8 mouse cellular contexts compared by ENCODE assay signal in genomic region chr11:115419531-115420237, GRCm38 (mm10). TPM values are rescaled to one million over a fixed set of nuclear protein-coding genes. Genes with fewer than 3 reads are reported as not detected.
DNase-seq lines count a peak whose midpoint lies in the region; ATAC-seq and TF ChIP-seq lines count a peak whose summit lies in the region.

Gene Atp5h, minus strand, starts transcription at chr11:115419962.
Gene Kctd2, plus strand, starts transcription at chr11:115420128.

- H3K4me1 ChIP-seq in MEL (ENCODE audit: control insufficient read depth in 1 of 2, insufficient read depth in 2 of 2, low read length in 2 of 2): peaks cover 0 to 18% of the 10 kb centered on the region in 2 experiments; a peak in 3 of 4 replicates
- peaks cover 4% of the 10 kb centered on the region; the same call in 1 of the 2 replicates for H3K4me1 ChIP-seq in cerebellum, adult 2 months (ENCODE audit: control insufficient read depth, insufficient read depth, low read length)
- peaks cover 18% of the 10 kb centered on the region for H3K4me1 ChIP-seq in lung, embryonic 16.5 days (replicated peaks; ENCODE audit: control insufficient read depth, insufficient read depth, low read length)

- peak within 1 kb of the TSS; percentile 90 for H3K9ac ChIP-seq in MEL (ENCODE audit: control insufficient read depth, low read depth, low read length, poor library complexity, severe bottlenecking)
- peak within 1 kb of the TSS; percentile 96 for H3K9ac ChIP-seq in lung, embryonic 16.5 days (ENCODE audit: low read length)

- H3K9me3 ChIP-seq in MEL (replicated peaks; ENCODE audit: insufficient read depth, low read length): no peaks in the 10 kb centered on the region
- no peaks in the 10 kb centered on the region for H3K9me3 ChIP-seq in lung, embryonic 16.5 days (ENCODE audit: control insufficient read depth, low read length)

- peaks cover 30% of the 10 kb centered on the region for H3K79me2 ChIP-seq in MEL (ENCODE audit: control insufficient read depth, insufficient read depth, low read length, poor library complexity)

- no peaks in the 10 kb centered on the region for H3K27me3 ChIP-seq in MEL (ENCODE audit: control insufficient read depth in 1 of 2, insufficient read depth in 2 of 2, low read length in 2 of 2)
- H3K27me3 ChIP-seq in cerebellum, adult 2 months (ENCODE audit: control insufficient read depth, insufficient read depth, low read length): no peaks in the 10 kb centered on the region
- no peaks in the 10 kb centered on the region for H3K27me3 ChIP-seq in lung, embryonic 16.5 days (ENCODE audit: control insufficient read depth, insufficient read depth, low read depth, low read length)

- H3K36me3 ChIP-seq in MEL (ENCODE audit: control insufficient read depth in 1 of 2, insufficient read depth in 2 of 2, low read length in 2 of 2): peaks cover 0 to 23% of the 10 kb centered on the region in 2 experiments; a peak in 2 of 4 replicates
- H3K36me3 ChIP-seq in lung, embryonic 16.5 days (ENCODE audit: control insufficient read depth, insufficient read depth, low read length): peaks cover 17% of the 10 kb centered on the region

- DNase-seq in MEL (ENCODE audit: low read depth, low spot score): peak; percentile 99
- DNase-seq in cerebellum, adult 2 months: peak; percentile 95 to 98
- peak; percentile 98 for DNase-seq in forelimb bud, embryonic 11.5 days (ENCODE audit: low read depth, low spot score)
- DNase-seq in layer of hippocampus, adult 9-10 months (ENCODE audit: low spot score): peak; percentile 82
- DNase-seq in ovary, postnatal 10 days (ENCODE audit: low spot score): peak; percentile 80
- DNase-seq in thymus, postnatal 10 days (ENCODE audit: low spot score in 2 of 2): peak; percentile 92

- no peak for TF ChIP-seq EP300 in MEL (IDR thresholded peaks at IDR 0.05; ENCODE audit: low read depth in 1 of 2, low read length in 2 of 2)

- peak within 1 kb of the TSS; percentile 95 to 97 for H3K4me3 ChIP-seq in MEL (ENCODE audit: control insufficient read depth in 1 of 2, insufficient read depth in 1 of 2, low read depth in 2 of 2, low read length in 2 of 2)
- H3K4me3 ChIP-seq in cerebellum, adult 2 months (replicated peaks; ENCODE audit: insufficient read depth, low read depth, low read length): peak within 1 kb of the TSS; percentile 91
- H3K4me3 ChIP-seq in lung, embryonic 16.5 days (ENCODE audit: low read length): peak within 1 kb of the TSS; percentile 88

- peak; percentile 96 to 98 for TF ChIP-seq POLR2A in MEL (IDR thresholded peaks at IDR 0.05; ENCODE audit: control insufficient read depth in 1 of 2, insufficient read depth in 1 of 2, low read depth in 1 of 2, low read length in 2 of 2, poor library complexity in 1 of 2)
- peak; percentile 90 for TF ChIP-seq POLR2A in cerebellum, adult 2 months (IDR thresholded peaks at IDR 0.05; ENCODE audit: borderline replicate concordance, insufficient read depth, low read length)

- no peak for TF ChIP-seq RAD21 in MEL (IDR thresholded peaks at IDR 0.05; ENCODE audit: low read depth, low read length)

- no peak for TF ChIP-seq CTCF in MEL (IDR thresholded peaks at IDR 0.05 in 2 of 3, conservative IDR thresholded peaks at IDR 0.05 in 1 of 3; ENCODE audit: control insufficient read depth in 1 of 3, insufficient read depth in 1 of 3, low read depth in 2 of 3, low read length in 3 of 3, poor library complexity in 1 of 3, severe bottlenecking in 1 of 3)
- TF ChIP-seq CTCF in cerebellum, adult 2 months (IDR thresholded peaks at IDR 0.05; ENCODE audit: borderline replicate concordance, insufficient read depth, low read depth, low read length): no peak

- peak within 1 kb of the TSS; percentile 89 for H3K4me2 ChIP-seq in lung, embryonic 16.5 days (ENCODE audit: low read depth, low read length)

- H3K27ac ChIP-seq in MEL (ENCODE audit: control insufficient read depth, low read depth, low read length): peak within 1 kb of the TSS; percentile 54
- peak within 1 kb of the TSS; percentile 77 for H3K27ac ChIP-seq in cerebellum, adult 2 months (ENCODE audit: insufficient read depth, low read length)
- peak within 1 kb of the TSS; percentile 82 for H3K27ac ChIP-seq in lung, embryonic 16.5 days (ENCODE audit: low read length)

- 1% methylated on average over 55 of the region's 56 CpGs for WGBS in cerebellum, adult 2 months
- WGBS in lung, embryonic 16.5 days: under 1% methylated on average over 55 of the region's 56 CpGs

- ATAC-seq in hematopoietic stem cell, adult 5-6 weeks (replicated peaks in 1 of 2; ENCODE audit: insufficient read depth in 1 of 2, low FRiP score in 2 of 2, low TSS enrichment in 1 of 2, low read depth in 1 of 2, poor library complexity in 2 of 2, severe bottlenecking in 2 of 2): peak; percentile 99
- peak; percentile 99 for ATAC-seq in lung, embryonic 16.5 days (ENCODE audit: low read depth)

TF ChIP-seq in MEL, 35 proteins besides CTCF, POLR2A, EP300 and RAD21 (continues in another document):
- TF ChIP-seq BHLHE40 (IDR thresholded peaks at IDR 0.05; ENCODE audit: borderline replicate concordance, low read depth, low read length) (no peak), E2F4 (IDR thresholded peaks at IDR 0.05; ENCODE audit: borderline replicate concordance, low read depth, low read length) (peak; percentile 77; the same call in 1 of the 2 replicates), JUND (IDR thresholded peaks at IDR 0.05; ENCODE audit: low read depth, low read length) (no peak), KAT2A (conservative IDR thresholded peaks at IDR 0.05; ENCODE audit: low read depth, low read length) (peak; percentile 76; the same call in 1 of the 2 replicates), HCFC1 (IDR thresholded peaks at IDR 0.05; ENCODE audit: low read depth, low read length) (peak; percentile 88), MAX (IDR thresholded peaks at IDR 0.05; ENCODE audit: low read length) (no peak; the same call in 1 of the 2 replicates), MYB (IDR thresholded peaks at IDR 0.05; ENCODE audit: low read depth, low read length) (no peak), ZNF384 (IDR thresholded peaks at IDR 0.05; ENCODE audit: low read depth, low read length) (no peak), RCOR1 (IDR thresholded peaks at IDR 0.05; ENCODE audit: low read depth, low read length) (no peak), MEF2A (IDR thresholded peaks at IDR 0.05; ENCODE audit: extremely low read depth, insufficient replicate concordance, low read depth, low read length, poor library complexity, severe bottlenecking) (no peak), TCF12 (IDR thresholded peaks at IDR 0.05; ENCODE audit: low read depth, low read length) (peak; percentile 70), USF2 (IDR thresholded peaks at IDR 0.05; ENCODE audit: borderline replicate concordance in 1 of 2, insufficient read depth in 1 of 2, low read depth in 1 of 2, low read length in 2 of 2) (no peak), UBTF (IDR thresholded peaks at IDR 0.05; ENCODE audit: borderline replicate concordance, insufficient read depth, low read depth, low read length) (no peak), MXI1 (IDR thresholded peaks at IDR 0.05; ENCODE audit: low read depth, low read length) (peak; percentile 63), SIN3A (IDR thresholded peaks at IDR 0.05; ENCODE audit: low read length) (peak; percentile 86), ELF1 (IDR thresholded peaks at IDR 0.05; ENCODE audit: low read depth, low read length) (peak; percentile 80), NRF1 (IDR thresholded peaks at IDR 0.05; ENCODE audit: insufficient read depth, low read depth, low read length, poor library complexity, severe bottlenecking) (peak; percentile 86), MAFK (IDR thresholded peaks at IDR 0.05; ENCODE audit: borderline replicate concordance, low read depth, low read length) (no peak), TAL1 (IDR thresholded peaks at IDR 0.05; ENCODE audit: low read length) (no peak), POLR2AphosphoS2 (IDR thresholded peaks at IDR 0.05; ENCODE audit: low read length) (peak; percentile 96), USF1 (IDR thresholded peaks at IDR 0.05; ENCODE audit: low read depth, low read length) (peak; percentile 84), ZC3H11A (IDR thresholded peaks at IDR 0.05; ENCODE audit: low read depth, low read length) (no peak), ZKSCAN1 (IDR thresholded peaks at IDR 0.05; ENCODE audit: low read depth, low read length) (no peak), ETS1 (IDR thresholded peaks at IDR 0.05; ENCODE audit: low read depth, low read length) (no peak), CHD1 (IDR thresholded peaks at IDR 0.05; ENCODE audit: low read depth, low read length) (peak; percentile 98; the same call in 1 of the 2 replicates), MAZ (IDR thresholded peaks at IDR 0.05; ENCODE audit: low read depth, low read length) (peak; percentile 39; the same call in 1 of the 2 replicates), NELFE (IDR thresholded peaks at IDR 0.05; ENCODE audit: low read depth, low read length) (peak; percentile 95), MYC (IDR thresholded peaks at IDR 0.05; ENCODE audit: low read depth, low read length) (0 out of 2 replicates have a peak, but pooled peaks have one; percentile 47), SMC3 (IDR thresholded peaks at IDR 0.05; ENCODE audit: low read depth, low read length) (no peak), TBP (IDR thresholded peaks at IDR 0.05; ENCODE audit: low read depth, low read length) (peak; percentile 86), CHD2 (IDR thresholded peaks at IDR 0.05; ENCODE audit: low read length) (peak; percentile 55), ZMIZ1 (IDR thresholded peaks at IDR 0.05; ENCODE audit: low read depth, low read length) (peak; percentile 52), GABPA (IDR thresholded peaks at IDR 0.05; ENCODE audit: low read depth, low read length) (no peak), GATA1 (IDR thresholded peaks at IDR 0.05; ENCODE audit: low read depth, low read length) (no peak)

RNA-seq across cellular contexts. Expression of gene Atp5h, which starts in this region (rescaled TPM):
- 665 and 706 TPM in 2 replicates for total RNA-seq in MEL (2012; rRNA removed)
- 1,000 to 10,000 TPM in 1 of 2 experiments, 100 to 1,000 TPM in 1; 525 to 1,715 TPM for polyA plus RNA-seq in MEL (2012; ENCODE audit: insufficient read depth in 1 of 2, insufficient read length in 2 of 2, low read depth in 1 of 2, low replicate concordance in 2 of 2, missing spikeins in 1 of 2)
- polyA plus RNA-seq in cerebellum, adult 2 months (2012; rRNA removed): 899 and 972 TPM in 2 replicates
- 507 and 778 TPM in 2 replicates for total RNA-seq in hematopoietic stem cell, adult 5-6 weeks (2017)
- 822 and 823 TPM in 2 replicates for polyA plus RNA-seq in lung, embryonic 16.5 days (2015; fragmentation: Nextera tagmentation; extraction: Ambion mirVana)

RNA-seq across cellular contexts. Expression of gene Kctd2, which starts in this region (rescaled TPM):
- total RNA-seq in MEL (2012; rRNA removed): 12.3 and 13.2 TPM in 2 replicates
- 10 to 100 TPM in 1 of 2 experiments, not detected in 1; 20.6 TPM for polyA plus RNA-seq in MEL (2012; ENCODE audit: insufficient read depth in 1 of 2, insufficient read length in 2 of 2, low read depth in 1 of 2, low replicate concordance in 2 of 2, missing spikeins in 1 of 2)
- 93.6 and 98.0 TPM in 2 replicates for polyA plus RNA-seq in cerebellum, adult 2 months (2012; rRNA removed)
- total RNA-seq in hematopoietic stem cell, adult 5-6 weeks (2017): 15.0 and 22.1 TPM in 2 replicates
- 3.4 and 4.3 TPM in 2 replicates for polyA plus RNA-seq in lung, embryonic 16.5 days (2015; fragmentation: Nextera tagmentation; extraction: Ambion mirVana)

Comparison
In these comparisons a context has a peak if more than half of its experiments do, and no peak if none do; other contexts are left out.
1. Peak in every context shown above with its lines: DNase-seq, ATAC-seq, H3K4me3 ChIP-seq and H3K27ac ChIP-seq.